Mouse (Mus musculus) embryonic facial prominence, embryonic 11.5 days (tissue): ENCODE measurements around the gene Atp5k. TPM values are rescaled to one million over a fixed set of nuclear protein-coding genes. Genes with fewer than 3 reads are reported as not detected.

ENCODE experiments used
- ATAC-seq: fragments of 200-750 bp; cut with Nextera tagmentation; replicated peaks from 2 replicates; pipeline ENCODE4 v1.8.0; 2017; ENCODE audit warnings: low read depth; ENCODE audit not compliant: insufficient number of reproducible peaks, low FRiP score, low TSS enrichment
- DNase-seq: peaks from one replicate; pipeline ENCODE4 v3.0.0-alpha.2; 2015; ENCODE audit warnings: low spot score
- H3K27ac ChIP-seq: fragments of 300-500 bp; sonication (generic); replicated peaks from 2 replicates; pipeline ENCODE4 v1.5.1; 2014; ENCODE audit warnings: mild to moderate bottlenecking, low read depth, low read length, control low read depth
- H3K27me3 ChIP-seq: fragments of 300-500 bp; sonication (generic); 2 replicates; pipeline ENCODE4 v1.6.1; 2014; ENCODE audit warnings: mild to moderate bottlenecking, low read length, moderate library complexity, mixed read lengths; ENCODE audit not compliant: control insufficient read depth, insufficient read depth
- H3K36me3 ChIP-seq: fragments of 300-500 bp; sonication (generic); replicated peaks from 2 replicates; pipeline ENCODE4 v1.6.1; 2014; ENCODE audit warnings: low read depth, mild to moderate bottlenecking, low read length, moderate library complexity, mixed read lengths; ENCODE audit not compliant: control insufficient read depth, insufficient read depth
- H3K4me1 ChIP-seq: fragments of 300-500 bp; sonication (generic); 2 replicates; pipeline ENCODE4 v1.6.1; 2014; ENCODE audit warnings: low read length, mixed read lengths; ENCODE audit not compliant: control insufficient read depth, insufficient read depth
- H3K4me2 ChIP-seq: fragments of 300-500 bp; sonication (generic); 2 replicates; pipeline ENCODE4 v1.6.1; 2014; ENCODE audit warnings: low read depth, mild to moderate bottlenecking, control low read depth, low read length, moderate library complexity
- H3K4me3 ChIP-seq: fragments of 300-500 bp; sonication (generic); 2 replicates; pipeline ENCODE4 v1.5.1; 2014; ENCODE audit warnings: low read depth, low read length, control low read depth
- H3K9ac ChIP-seq: fragments of 300-500 bp; sonication (generic); replicated peaks from 2 replicates; pipeline ENCODE4 v1.6.1; 2014; ENCODE audit warnings: mild to moderate bottlenecking, control low read depth, low read length
- H3K9me3 ChIP-seq: fragments of 300-500 bp; sonication (generic); replicated peaks from 2 replicates; pipeline ENCODE4 v1.6.1; 2016; ENCODE audit warnings: mild to moderate bottlenecking, low read length, inconsistent platforms, mixed read lengths; ENCODE audit not compliant: control insufficient read depth
- WGBS: fragments of 180-500 bp; shearing (Covaris S2); extraction: QIAGEN DNeasy Blood & Tissue Kit; methylation state at CpG from one replicate; pipeline ENCODE4 v1.1.7; 2014; 5-methylcytosine and 5-hydroxymethylcytosine counted together
- polyA plus RNA-seq: library from polyadenylated mRNA; unstranded; fragments of >200 nt; fragmentation: Nextera tagmentation; extraction: Ambion mirVana; gene quantifications from 2 replicates; pipeline ENCODE4 v1.2.1, GENCODE M21; 2014

Gene Atp5k
- polyA plus RNA-seq: 397 and 412 TPM in 2 replicates

DNA sequence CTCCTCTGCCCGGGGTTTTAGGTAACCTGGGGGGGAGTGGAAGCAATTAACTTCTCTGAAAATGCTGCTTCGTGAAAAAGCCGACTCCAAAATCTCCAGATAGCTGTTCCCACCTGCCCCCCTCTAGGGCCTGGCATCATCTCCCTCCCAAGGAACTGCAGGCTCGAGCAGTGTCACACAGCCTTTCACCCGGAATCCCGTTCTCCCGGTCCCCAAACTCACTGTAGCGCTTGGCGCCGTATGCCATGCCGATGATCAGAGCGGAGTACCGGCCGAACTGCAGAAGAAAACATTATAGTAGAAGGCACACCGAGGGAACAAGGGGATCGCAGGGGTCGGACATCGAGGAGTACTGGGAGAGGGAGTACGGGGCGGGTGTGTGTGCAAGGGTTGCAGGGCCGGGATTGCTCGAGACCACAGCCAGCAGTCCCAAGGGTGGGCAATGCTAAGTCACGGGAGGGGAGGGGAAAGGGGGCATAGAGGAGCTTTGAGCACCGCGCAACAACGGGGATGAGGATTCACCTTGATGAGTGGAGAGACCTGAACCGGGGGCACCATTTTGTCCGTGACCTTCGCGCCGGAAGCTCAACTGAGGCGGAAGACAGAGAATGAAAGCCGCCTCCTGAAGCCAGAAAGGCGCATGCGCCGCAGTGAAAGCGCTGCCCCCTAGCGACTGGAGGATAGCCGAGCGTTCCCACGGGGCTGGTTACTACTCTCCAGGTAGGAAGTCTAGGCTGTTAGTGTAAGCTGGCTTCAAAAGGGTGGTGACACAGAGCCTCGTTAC lies at the start of gene Atp5k:
Gene Atp5k (minus strand): TSS at position 645 of the 784 bp plus-strand sequence.
- peak; percentile 96 for DNase-seq
- under 1% methylated on average over 42 of the region's 42 CpGs for WGBS
- H3K27me3 ChIP-seq: no peaks in the 10 kb centered on the region
- no peaks in the 10 kb centered on the region; the same call in none of the 2 replicates for H3K36me3 ChIP-seq
- H3K27ac ChIP-seq: no peak within 1 kb of the TSS
- peaks cover 2% of the 10 kb centered on the region for H3K4me1 ChIP-seq
- H3K9me3 ChIP-seq: no peaks in the 10 kb centered on the region
- peak within 1 kb of the TSS; percentile 90 for H3K9ac ChIP-seq
- peak within 1 kb of the TSS; percentile 83 for H3K4me2 ChIP-seq
- peak; percentile 82 for ATAC-seq
- peak within 1 kb of the TSS; percentile 90 for H3K4me3 ChIP-seq

DNA sequence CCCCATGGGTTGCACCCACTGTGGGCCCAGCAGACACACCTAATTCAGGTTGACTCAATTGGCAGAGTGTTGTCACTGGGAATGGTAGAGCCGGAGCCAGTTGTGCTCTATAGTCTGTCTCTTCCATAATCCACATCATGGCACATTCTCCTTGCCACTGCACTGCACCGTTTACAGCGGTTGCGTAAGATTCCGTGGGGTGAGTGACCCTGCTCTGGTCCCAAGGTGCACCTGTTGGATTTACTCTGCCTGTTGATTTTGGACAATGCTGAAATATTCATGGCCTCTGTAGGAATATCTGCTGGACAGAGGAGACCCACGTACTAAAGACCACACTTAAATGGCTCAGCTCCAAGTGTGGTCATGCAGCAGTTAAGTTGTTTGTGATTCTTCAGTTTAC lies 48.8 kb upstream of the Atp5k start:
- WGBS: 95% methylated on average over 6 of the region's 6 CpGs
- Histone ChIP-seq H3K4me2 (no peak overlapping the region), H3K9me3 (no peaks in the 10 kb centered on the region), H3K4me3 (no peak overlapping the region), H3K36me3 (peaks cover 2% of the 10 kb centered on the region; the same call in 1 of the 2 replicates), H3K4me1 (no peaks in the 10 kb centered on the region), H3K27me3 (no peaks in the 10 kb centered on the region), H3K9ac (no peak overlapping the region), H3K27ac (no peak overlapping the region)
- DNase-seq (no peak), ATAC-seq (no peak)

DNA sequence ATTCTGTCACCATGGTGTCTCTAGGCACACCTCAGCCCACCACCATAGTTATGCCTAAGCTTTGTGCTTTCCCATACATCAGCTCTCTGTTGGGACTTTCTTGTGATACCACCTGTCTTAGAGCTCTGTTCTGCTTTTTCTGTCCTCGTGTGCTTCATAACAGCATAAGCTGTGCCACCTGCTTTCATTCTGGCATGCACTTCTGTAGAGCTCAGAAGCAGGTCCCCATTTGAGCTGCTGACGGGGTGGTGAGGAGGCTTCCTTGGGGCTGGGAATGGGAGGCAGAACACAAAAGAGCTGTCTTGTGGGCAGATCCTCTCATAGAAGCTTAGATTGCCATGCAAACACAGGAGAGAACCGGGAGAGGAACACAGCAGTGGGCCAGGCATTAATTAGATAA lies 41.7 kb upstream of the Atp5k start:
- peaks cover 6% of the 10 kb centered on the region for H3K36me3 ChIP-seq
- no peak overlapping the region for H3K9ac ChIP-seq
- H3K4me2 ChIP-seq: no peak overlapping the region
- ATAC-seq: no peak
- no peak overlapping the region for H3K4me3 ChIP-seq
- H3K27me3 ChIP-seq: no peaks in the 10 kb centered on the region
- H3K4me1 ChIP-seq: no peaks in the 10 kb centered on the region
- no peaks in the 10 kb centered on the region for H3K9me3 ChIP-seq
- no peak for DNase-seq
- 87% methylated on average over 3 of the region's 3 CpGs for WGBS
- no peak overlapping the region for H3K27ac ChIP-seq

DNA sequence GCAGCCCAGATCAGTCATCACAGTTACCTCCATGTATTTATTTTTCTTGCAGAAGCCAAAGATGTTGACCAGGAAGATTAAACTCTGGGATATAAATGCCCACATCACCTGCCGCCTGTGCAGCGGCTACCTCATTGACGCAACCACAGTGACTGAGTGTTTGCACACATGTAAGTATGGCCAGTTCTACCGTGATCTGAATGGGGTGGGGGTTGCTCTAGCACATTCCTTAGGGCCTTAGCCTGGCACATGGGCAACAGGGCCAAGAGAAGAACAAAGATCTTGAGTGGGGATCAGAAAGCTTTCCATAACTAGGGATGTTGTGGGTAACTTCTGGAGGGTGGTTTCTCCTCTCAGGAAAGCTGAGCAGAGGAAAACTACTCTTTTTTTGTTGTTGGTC lies 39.5 kb upstream of the Atp5k start:
- H3K27me3 ChIP-seq: no peaks in the 10 kb centered on the region
- no peaks in the 10 kb centered on the region for H3K4me1 ChIP-seq
- no peak overlapping the region for H3K4me3 ChIP-seq
- DNase-seq (no peak), ATAC-seq (no peak)
- no peak overlapping the region for H3K9ac ChIP-seq
- no peak overlapping the region for H3K4me2 ChIP-seq
- H3K9me3 ChIP-seq: no peaks in the 10 kb centered on the region
- no peak overlapping the region for H3K27ac ChIP-seq
- WGBS: 88% methylated on average over 4 of the region's 4 CpGs
- H3K36me3 ChIP-seq: peaks cover 6% of the 10 kb centered on the region

DNA sequence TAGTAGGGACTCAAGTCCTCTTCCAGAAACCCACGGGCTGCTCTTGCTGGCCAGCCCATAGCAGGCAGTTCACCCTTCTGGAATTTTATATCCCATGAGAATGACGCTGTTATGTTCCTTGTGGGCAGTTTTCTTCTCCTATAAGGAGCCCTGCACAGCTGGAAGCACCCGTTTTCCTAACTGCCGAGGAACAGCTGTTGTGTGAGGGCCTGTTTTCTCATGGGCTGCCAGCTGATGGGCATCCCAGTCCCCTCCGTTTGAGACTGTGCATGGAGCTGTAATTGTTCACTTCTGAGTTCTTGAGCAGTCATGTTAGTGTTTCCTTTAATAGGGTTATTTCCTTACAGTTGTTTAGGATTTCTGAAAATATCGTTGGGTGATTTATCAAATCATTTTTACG lies 35.4 kb upstream of the Atp5k start:
- ATAC-seq: no peak

DNA sequence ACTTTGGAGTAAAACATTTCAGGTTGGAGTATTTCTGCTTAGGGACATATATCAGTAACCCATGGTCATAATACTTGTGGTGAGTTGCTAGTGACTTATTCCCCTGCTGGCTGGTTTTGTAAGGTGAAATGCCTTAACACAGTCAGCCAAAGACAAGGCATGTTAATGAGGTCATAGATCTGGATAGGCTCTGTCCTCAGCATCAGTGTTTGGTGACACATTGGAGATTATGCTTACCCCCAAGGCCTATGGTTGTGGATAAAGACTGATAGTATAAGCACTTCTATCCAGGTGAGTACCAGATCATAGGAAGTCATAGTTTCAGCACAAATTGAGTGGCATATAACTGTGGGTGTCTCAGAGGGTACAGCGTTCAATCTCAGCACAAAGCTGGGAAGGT lies 32.4 kb upstream of the Atp5k start:
- Histone ChIP-seq H3K27me3 (no peaks in the 10 kb centered on the region), H3K4me3 (no peak overlapping the region), H3K4me1 (peaks cover 5% of the 10 kb centered on the region; the same call in 1 of the 2 replicates), H3K36me3 (no peaks in the 10 kb centered on the region; the same call in 1 of the 2 replicates), H3K9me3 (no peaks in the 10 kb centered on the region), H3K9ac (no peak overlapping the region), H3K27ac (no peak overlapping the region), H3K4me2 (no peak overlapping the region)
- ATAC-seq: no peak
- 96% methylated on average over 1 of the region's 1 CpGs for WGBS
- no peak for DNase-seq

More for the DNA sequence above, 35.4 kb upstream of the Atp5k start:
- H3K27me3 ChIP-seq: no peaks in the 10 kb centered on the region
- H3K36me3 ChIP-seq: no peaks in the 10 kb centered on the region; the same call in none of the 2 replicates
- 80% methylated on average over 7 of the region's 7 CpGs for WGBS
- no peaks in the 10 kb centered on the region for H3K9me3 ChIP-seq
- H3K4me2 ChIP-seq: no peak overlapping the region
- no peak overlapping the region for H3K4me3 ChIP-seq
- H3K27ac ChIP-seq: no peak overlapping the region
- H3K9ac ChIP-seq: no peak overlapping the region
- DNase-seq: no peak
- H3K4me1 ChIP-seq: no peaks in the 10 kb centered on the region

DNA sequence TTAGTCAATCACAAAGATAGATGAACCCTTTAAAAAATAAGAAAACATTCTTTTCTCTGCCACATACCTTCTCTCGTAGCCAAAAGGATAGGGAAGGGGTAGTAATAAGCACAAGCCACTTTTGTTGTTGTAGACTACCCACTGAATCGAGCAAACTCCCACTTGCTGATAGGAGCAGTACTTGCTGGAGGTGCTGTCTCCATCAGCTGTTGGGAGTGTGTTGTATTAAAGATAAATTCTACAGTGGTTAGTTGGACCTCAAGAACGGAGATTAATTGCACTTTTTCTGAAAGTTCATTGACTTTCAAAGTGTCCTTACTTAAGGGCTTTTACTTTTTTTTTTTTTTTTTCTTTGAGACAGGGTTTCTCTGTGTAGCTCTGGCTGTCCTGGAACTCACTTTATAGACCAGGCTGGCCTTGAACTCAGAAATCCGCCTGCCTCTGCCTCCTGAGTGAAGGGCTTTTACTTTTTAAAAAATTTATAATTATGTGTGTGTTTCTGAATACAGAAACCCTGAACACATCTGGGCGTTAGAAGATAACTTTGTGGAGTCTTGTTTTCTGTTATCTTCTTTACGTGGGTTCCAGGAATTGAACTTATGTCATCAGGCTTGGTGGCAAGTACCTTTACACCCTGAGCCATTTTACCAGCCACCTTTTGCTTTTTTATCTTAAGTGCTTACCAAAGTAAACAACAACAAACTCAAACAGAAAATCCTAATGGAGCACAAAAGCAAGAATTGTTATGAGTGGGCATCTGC lies 31.1 kb upstream of the Atp5k start:
- H3K27ac ChIP-seq: no peak overlapping the region
- no peak for DNase-seq
- WGBS: 92% methylated on average over 6 of the region's 6 CpGs

DNA sequence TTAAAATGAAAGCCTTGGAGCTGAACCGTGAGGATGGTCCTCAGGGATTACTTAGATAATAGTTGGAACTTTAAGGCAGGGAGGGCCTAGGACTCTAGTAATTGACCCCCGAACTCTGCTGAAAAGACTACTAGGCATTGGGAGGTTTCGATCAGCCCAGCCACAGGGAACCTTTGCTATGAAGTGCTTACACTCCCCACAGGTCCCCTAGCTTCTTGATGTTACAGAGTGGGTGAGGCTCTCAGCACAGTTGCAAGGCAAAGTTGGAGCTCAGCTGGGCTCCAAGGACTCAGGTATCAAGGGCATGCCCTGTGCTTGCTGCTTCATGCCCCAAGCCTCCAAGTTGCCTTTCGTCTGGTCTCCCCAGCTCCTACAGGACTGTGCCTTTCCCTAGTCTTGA lies 28.2 kb upstream of the Atp5k start:
- WGBS: 46% methylated on average over 4 of the region's 4 CpGs
- H3K9ac ChIP-seq: peak overlapping the region; percentile 98
- no peak for ATAC-seq
- H3K4me2 ChIP-seq: peak overlapping the region; percentile 96
- H3K27ac ChIP-seq: no peak overlapping the region
- no peaks in the 10 kb centered on the region for H3K9me3 ChIP-seq
- peaks cover 5% of the 10 kb centered on the region; the same call in 1 of the 2 replicates for H3K4me1 ChIP-seq
- no peak for DNase-seq
- H3K4me3 ChIP-seq: peak overlapping the region; percentile 84
- no peaks in the 10 kb centered on the region for H3K27me3 ChIP-seq
- no peaks in the 10 kb centered on the region; the same call in 1 of the 2 replicates for H3K36me3 ChIP-seq

More for the DNA sequence above, 31.1 kb upstream of the Atp5k start:
- ATAC-seq: no peak
- Histone ChIP-seq H3K9me3 (no peaks in the 10 kb centered on the region), H3K4me1 (peaks cover 5% of the 10 kb centered on the region; the same call in 1 of the 2 replicates), H3K27me3 (no peaks in the 10 kb centered on the region), H3K36me3 (no peaks in the 10 kb centered on the region; the same call in 1 of the 2 replicates), H3K9ac (no peak overlapping the region), H3K4me2 (no peak overlapping the region), H3K4me3 (no peak overlapping the region)
